Mouse (Mus musculus): ENCODE results near the gene Serpinb9g.
"Not testable (repeated sequence)": the region's sequence is repeated elsewhere in the genome, so short reads cannot be mapped to it uniquely, and the experiment has no call there.

Gene Serpinb9g

GRCm38 (mm10) chr13:33484490-33484889 is at the start of gene Serpinb9g:
Gene Serpinb9g, plus strand, starts transcription at chr13:33484790.
- not testable (repeated sequence) for DNase-seq

- DNase-seq, result not testable (repeated sequence)
Measured at GRCm38 (mm10) chr13:33483872-33484271, 718 bp upstream of the Serpinb9g start.

DNA sequence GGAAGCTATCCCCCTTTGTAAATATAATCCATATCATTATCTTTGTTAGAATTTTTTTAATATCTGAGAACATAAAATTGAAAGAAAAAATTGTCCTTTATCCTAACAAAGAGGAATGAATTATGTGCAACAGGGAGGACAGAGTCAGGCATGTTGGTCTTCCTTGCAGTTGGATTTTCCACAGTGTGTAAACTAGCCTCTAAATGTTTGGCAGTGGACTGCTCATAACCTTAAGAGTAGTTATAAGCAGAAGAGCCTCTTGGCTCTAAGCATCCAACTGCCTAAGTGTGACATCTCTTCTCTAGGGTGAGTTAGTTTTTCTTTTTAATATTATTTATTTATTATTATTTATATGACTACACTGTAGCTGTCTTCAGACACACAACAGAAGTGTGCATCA is 40.0 kb downstream of the Serpinb9g start:
- DNase-seq, result no peak

- DNase-seq, result no peak
Measured at GRCm38 (mm10) chr13:33532814-33533213, 48.2 kb downstream of the Serpinb9g start.

All from cerebellum, postnatal 36 days (tissue).